Mouse (Mus musculus): Measurements from ENCODE around the gene Banp. TPM values are rescaled to one million over a fixed set of nuclear protein-coding genes. Genes with fewer than 3 reads are reported as not detected.

The Banp gene
- polyA plus RNA-seq, 1 experiment from 2014 or later: 29.4 TPM

- no peak for DNase-seq (ENCODE audit: low spot score)
Observed at GRCm38 (mm10) chr8:122011066-122011588, 61.6 kb downstream of the Banp start.

- DNase-seq (ENCODE audit: low spot score): no peak
Observed at GRCm38 (mm10) chr8:122014606-122015005, 65.1 kb downstream of the Banp start.

GRCm38 (mm10) chr8:122018046-122018831 lies 68.7 kb downstream of the Banp start:
- no peak for DNase-seq (ENCODE audit: low spot score)

GRCm38 (mm10) chr8:122019162-122019561 lies 69.6 kb downstream of the Banp start:
- DNase-seq (ENCODE audit: low spot score): no peak

GRCm38 (mm10) chr8:122020050-122020771 lies 70.7 kb downstream of the Banp start:
- no peak for DNase-seq (ENCODE audit: low spot score)

- peak; percentile 19 for DNase-seq (ENCODE audit: low spot score)
Observed at GRCm38 (mm10) chr8:122021725-122022124, 72.2 kb downstream of the Banp start.

- DNase-seq (ENCODE audit: low spot score): no peak
Observed at GRCm38 (mm10) chr8:122022274-122022673, 72.7 kb downstream of the Banp start.

- no peak for DNase-seq (ENCODE audit: low spot score)
Observed at GRCm38 (mm10) chr8:122022705-122023104, 73.2 kb downstream of the Banp start.

GRCm38 (mm10) chr8:122025546-122025945 lies 76.0 kb downstream of the Banp start:
- no peak for DNase-seq (ENCODE audit: low spot score)

GRCm38 (mm10) chr8:122028116-122028515 lies 78.6 kb downstream of the Banp start:
- DNase-seq (ENCODE audit: low spot score): no peak

- DNase-seq (ENCODE audit: low spot score): no peak
Observed at GRCm38 (mm10) chr8:122030965-122031364, 81.4 kb downstream of the Banp start.

GRCm38 (mm10) chr8:122032741-122033140 lies 83.2 kb downstream of the Banp start:
- DNase-seq (ENCODE audit: low spot score): no peak

- no peak for DNase-seq (ENCODE audit: low spot score)
Observed at GRCm38 (mm10) chr8:122035543-122035942, 86.0 kb downstream of the Banp start.

- no peak for DNase-seq (ENCODE audit: low spot score)
Observed at GRCm38 (mm10) chr8:122036325-122036724, 86.8 kb downstream of the Banp start.

GRCm38 (mm10) chr8:122037279-122037678 lies 87.7 kb downstream of the Banp start:
- no peak for DNase-seq (ENCODE audit: low spot score)

- DNase-seq (ENCODE audit: low spot score): no peak
Observed at GRCm38 (mm10) chr8:122038076-122038475, 88.5 kb downstream of the Banp start.

GRCm38 (mm10) chr8:122039452-122039851 lies 89.9 kb downstream of the Banp start:
- no peak for DNase-seq (ENCODE audit: low spot score)

GRCm38 (mm10) chr8:122047206-122047870 lies 97.8 kb downstream of the Banp start:
- no peak for DNase-seq (ENCODE audit: low spot score)

- DNase-seq (ENCODE audit: low spot score): no peak
Observed at GRCm38 (mm10) chr8:122049266-122049665, 99.7 kb downstream of the Banp start.

- no peak for DNase-seq (ENCODE audit: low spot score)
Observed at GRCm38 (mm10) chr8:122049923-122050322, 100.4 kb downstream of the Banp start.

GRCm38 (mm10) chr8:122050620-122051019 lies 101.1 kb downstream of the Banp start:
- DNase-seq (ENCODE audit: low spot score): no peak

GRCm38 (mm10) chr8:122055321-122055720 lies 105.8 kb downstream of the Banp start:
- DNase-seq (ENCODE audit: low spot score): no peak

Data from thymus, postnatal 0 days (tissue).